8 mouse cellular contexts compared by ENCODE assay signal in genomic region chr5:148130691-148131457, GRCm38 (mm10).
A peak's percentile ranks its signal among the peaks of the same experiment; 100 is the strongest.
DNase-seq lines count a peak whose midpoint lies in the region; ATAC-seq and TF ChIP-seq lines count a peak whose summit lies in the region.

No protein-coding gene starts in this region.

- 0 out of 2 replicates have a peak, but pooled peaks cover 6% of the 10 kb centered on the region for H3K4me1 ChIP-seq in forebrain, postnatal 0 days (ENCODE audit: insufficient read depth)
- no peaks in the 10 kb centered on the region; the same call in 1 of the 2 replicates for H3K4me1 ChIP-seq in intestine, embryonic 14.5 days (replicated peaks; ENCODE audit: control insufficient read depth, insufficient read depth, low read length)

- TF ChIP-seq CTCF in forebrain, postnatal 0 days (IDR thresholded peaks at IDR 0.05; ENCODE audit: low read depth) = no peak

- ATAC-seq in forebrain, postnatal 0 days = peak; percentile 83
- ATAC-seq in intestine, embryonic 14.5 days (replicated peaks; ENCODE audit: low FRiP score, low TSS enrichment, low read depth) = no peak

- peak; percentile 55 to 69 for DNase-seq in right cerebral cortex, adult 2 months (ENCODE audit: low spot score in 2 of 2)
- DNase-seq in right cerebral cortex, postnatal 4 days = no peak
- DNase-seq in forebrain, postnatal 0 days = peak; percentile 73
- DNase-seq in intestine, embryonic 14.5 days (ENCODE audit: low spot score) = no peak
- DNase-seq in lung, postnatal 36 days = peak; percentile 34
- DNase-seq in spleen, postnatal 4 days (ENCODE audit: low spot score in 2 of 2) = no peak
- DNase-seq in thymus, postnatal 10 days (ENCODE audit: low spot score in 2 of 2) = no peak
- no peak for DNase-seq in adrenal gland, postnatal 10 days

- H3K27ac ChIP-seq in forebrain, postnatal 0 days (ENCODE audit: low read depth, low read length) = peak overlapping the region; percentile 42; the same call in 1 of the 2 replicates
- H3K27ac ChIP-seq in intestine, embryonic 14.5 days (ENCODE audit: low read depth) = peak overlapping the region; percentile 62

- no peak overlapping the region for H3K4me3 ChIP-seq in forebrain, postnatal 0 days (ENCODE audit: low read depth, low read length)
- H3K4me3 ChIP-seq in intestine, embryonic 14.5 days (ENCODE audit: low read depth, low read length) = no peak overlapping the region

- WGBS in forebrain, postnatal 0 days = 26% methylated on average over 8 of the region's 8 CpGs
- 51% methylated on average over 8 of the region's 8 CpGs for WGBS in intestine, embryonic 14.5 days

- H3K36me3 ChIP-seq in forebrain, postnatal 0 days (ENCODE audit: insufficient read depth) = no peaks in the 10 kb centered on the region
- H3K36me3 ChIP-seq in intestine, embryonic 14.5 days (ENCODE audit: control insufficient read depth, insufficient read depth, low read length) = no peaks in the 10 kb centered on the region

- no peaks in the 10 kb centered on the region for H3K9me3 ChIP-seq in forebrain, postnatal 0 days (ENCODE audit: low read length)
- no peaks in the 10 kb centered on the region for H3K9me3 ChIP-seq in intestine, embryonic 14.5 days (ENCODE audit: control insufficient read depth, low read length)

- no peak overlapping the region for H3K9ac ChIP-seq in forebrain, postnatal 0 days
- H3K9ac ChIP-seq in intestine, embryonic 14.5 days (ENCODE audit: low read length) = no peak overlapping the region

- H3K4me2 ChIP-seq in forebrain, postnatal 0 days (ENCODE audit: low read depth) = peak overlapping the region; percentile 8; the same call in 1 of the 2 replicates
- no peak overlapping the region for H3K4me2 ChIP-seq in intestine, embryonic 14.5 days (ENCODE audit: low read length)

- H3K27me3 ChIP-seq in forebrain, postnatal 0 days (ENCODE audit: insufficient read depth, low read length) = no peaks in the 10 kb centered on the region
- no peaks in the 10 kb centered on the region for H3K27me3 ChIP-seq in intestine, embryonic 14.5 days (replicated peaks; ENCODE audit: control insufficient read depth, insufficient read depth, low read length)

Comparison
In these comparisons a context has a peak if more than half of its experiments do, and no peak if none do; other contexts are left out.
1. DNase-seq: peak in right cerebral cortex, adult 2 months (2 of 2), forebrain, postnatal 0 days (single experiment) and lung, postnatal 36 days (single experiment); none in right cerebral cortex, postnatal 4 days (single experiment), intestine, embryonic 14.5 days (single experiment), spleen, postnatal 4 days (0 of 2), thymus, postnatal 10 days (0 of 2) and adrenal gland, postnatal 10 days (single experiment).